Mouse (Mus musculus) C2C12 (cell line): Measurements from ENCODE around the gene Amh. TPM values are rescaled to one million over a fixed set of nuclear protein-coding genes. Genes with fewer than 3 reads are reported as not detected.
A peak's percentile ranks its signal among the peaks of the same experiment; 100 is the strongest.

Source experiments
- H3K27me3 ChIP-seq: one replicate; pipeline ENCODE4 v1.6.1; 2011; ENCODE audit not compliant: control insufficient read depth, insufficient read depth, insufficient read length
- H3K36me3 ChIP-seq: one replicate; pipeline ENCODE4 v1.6.1; 2011; ENCODE audit not compliant: control insufficient read depth, insufficient read depth
- H3K4me3 ChIP-seq: one replicate; pipeline ENCODE4 v1.5.1; 2011; ENCODE audit warnings: mild to moderate bottlenecking, control low read depth; ENCODE audit not compliant: poor library complexity, insufficient read depth, severe bottlenecking
- H3K79me2 ChIP-seq: one replicate; pipeline ENCODE4 v1.6.1; 2011; ENCODE audit not compliant: control insufficient read depth, insufficient read depth
- H3K79me3 ChIP-seq: one replicate; pipeline ENCODE4 v1.6.1; 2011; ENCODE audit warnings: low read depth, control low read depth
- H3ac ChIP-seq: one replicate; pipeline ENCODE3; 2011; ENCODE audit warnings: low read depth; ENCODE audit not compliant: control insufficient read depth, insufficient read length
- CEBPB ChIP-seq: IDR thresholded peaks from one replicate; pipeline ENCODE4 v1.6.1; 2011; ENCODE audit warnings: low read depth, mild to moderate bottlenecking, control low read depth, moderate library complexity
- CTCF ChIP-seq: IDR thresholded peaks from one replicate; pipeline ENCODE4 v1.5.1; 2011; ENCODE audit not compliant: control insufficient read depth, insufficient read depth, insufficient read length
- FOSL1 ChIP-seq: IDR thresholded peaks from one replicate; pipeline ENCODE4 v1.8.0; 2011; ENCODE audit warnings: mild to moderate bottlenecking, low read length; ENCODE audit not compliant: poor library complexity, insufficient read depth, severe bottlenecking
- MAX ChIP-seq: IDR thresholded peaks from one replicate; pipeline ENCODE4 v1.6.1; 2011; ENCODE audit warnings: mild to moderate bottlenecking, control low read depth
- MYOD1 ChIP-seq: IDR thresholded peaks from one replicate; pipeline ENCODE4 v1.6.1; 2011; ENCODE audit warnings: low read depth; ENCODE audit not compliant: control insufficient read depth, insufficient read length
- MYOG ChIP-seq: IDR thresholded peaks from one replicate; pipeline ENCODE4 v1.6.1; 2011; ENCODE audit not compliant: control insufficient read depth, insufficient read length; ENCODE audit errors: extremely low read depth
- USF1 ChIP-seq: IDR thresholded peaks from one replicate; pipeline ENCODE4 v1.6.1; 2011; ENCODE audit warnings: low read depth, mild to moderate bottlenecking, control low read depth, moderate library complexity
- polyA plus RNA-seq: library from polyadenylated mRNA; unstranded; fragments of >200 nt; fragmentation: generic; extraction: Trizol; gene quantifications from one replicate; pipeline ENCODE4 v1.2.1, GENCODE M21; 2012; ENCODE audit warnings: missing spikeins

The Amh gene
- polyA plus RNA-seq, 1 experiment, result 0.87 TPM

DNA sequence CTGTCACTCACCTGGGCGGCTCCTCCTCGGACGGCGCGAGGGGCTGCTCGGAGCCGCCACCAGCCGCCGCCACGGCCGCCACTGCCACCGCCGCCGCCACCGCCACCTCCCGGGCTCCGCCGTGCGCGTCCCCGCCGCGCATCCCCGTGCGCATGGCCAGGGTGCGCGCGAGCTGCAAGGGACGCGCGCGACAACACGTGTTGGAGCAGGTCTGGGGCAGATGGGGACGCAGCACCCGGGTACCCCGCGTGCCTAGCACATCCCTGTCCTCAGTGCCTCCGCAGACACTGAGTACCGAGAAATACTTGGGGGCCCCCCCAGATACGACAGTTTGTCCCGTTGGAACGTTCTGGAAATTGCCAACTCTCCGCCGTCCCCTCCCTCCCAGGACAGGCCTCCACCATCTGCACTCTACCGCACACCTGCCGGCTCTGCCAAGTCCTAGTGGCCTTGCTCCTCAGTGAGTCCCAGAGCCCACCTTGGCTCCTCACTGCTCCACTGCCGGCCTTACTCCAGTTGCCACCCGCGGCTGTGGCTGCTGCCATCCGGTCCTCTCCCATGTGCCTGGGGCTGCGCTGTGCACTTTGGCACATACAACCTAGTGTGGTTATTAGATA lies 39.0 kb downstream of the Amh start, which contains the start of gene Lingo3:
Gene Lingo3 (minus strand): TSS at position 109 of the 617 bp plus-strand sequence.
- no peaks in the 10 kb centered on the region for H3K79me2 ChIP-seq
- no peaks in the 10 kb centered on the region for H3K36me3 ChIP-seq
- H3K4me3 ChIP-seq, result no peak within 1 kb of the TSS
- no peak within 1 kb of the TSS for H3ac ChIP-seq
- TF ChIP-seq FOSL1 (no peak), CEBPB (no peak), MAX (no peak), MYOG (no peak), CTCF (no peak), MYOD1 (no peak), USF1 (no peak)
- peaks cover 41% of the 10 kb centered on the region for H3K27me3 ChIP-seq
- no peaks in the 10 kb centered on the region for H3K79me3 ChIP-seq

DNA sequence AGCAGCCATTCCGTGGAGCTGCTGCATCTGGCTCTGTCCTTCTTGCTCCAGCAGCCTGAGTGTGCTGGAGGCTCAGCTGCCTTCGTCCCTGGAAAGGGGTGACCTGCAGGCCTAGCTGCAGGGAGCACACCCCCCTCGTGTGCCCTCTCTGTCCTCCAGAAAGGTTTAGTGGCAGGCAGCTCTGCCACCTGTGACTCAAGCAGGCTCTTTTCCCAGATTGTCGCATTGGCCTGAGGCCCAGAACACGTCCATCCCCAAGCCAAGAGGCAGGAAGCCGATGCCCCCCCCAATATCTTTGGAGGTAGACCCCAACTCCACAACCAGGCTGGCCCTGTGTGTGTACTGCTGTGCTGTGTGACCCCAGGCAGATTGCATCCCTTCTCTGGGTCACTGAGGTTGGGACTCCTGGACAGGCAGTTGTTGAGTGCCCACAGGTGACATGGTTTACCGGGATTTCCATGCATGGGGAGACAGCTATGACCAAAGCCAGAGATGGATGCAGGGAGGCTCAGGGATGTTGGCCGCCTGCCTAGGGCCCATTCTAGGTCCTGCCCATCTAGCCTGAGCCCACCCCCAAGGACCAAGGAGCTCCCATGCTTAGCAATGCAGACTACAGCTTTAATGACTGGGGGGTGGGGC lies 40.1 kb downstream of the Amh start:
- H3K79me2 ChIP-seq, result no peaks in the 10 kb centered on the region
- H3ac ChIP-seq, result no peak overlapping the region
- TF ChIP-seq USF1 (no peak), FOSL1 (no peak), MAX (no peak), MYOG (no peak), CTCF (no peak), CEBPB (no peak), MYOD1 (no peak)
- H3K36me3 ChIP-seq, result no peaks in the 10 kb centered on the region
- H3K27me3 ChIP-seq, result peaks cover 41% of the 10 kb centered on the region
- no peaks in the 10 kb centered on the region for H3K79me3 ChIP-seq
- no peak overlapping the region for H3K4me3 ChIP-seq

DNA sequence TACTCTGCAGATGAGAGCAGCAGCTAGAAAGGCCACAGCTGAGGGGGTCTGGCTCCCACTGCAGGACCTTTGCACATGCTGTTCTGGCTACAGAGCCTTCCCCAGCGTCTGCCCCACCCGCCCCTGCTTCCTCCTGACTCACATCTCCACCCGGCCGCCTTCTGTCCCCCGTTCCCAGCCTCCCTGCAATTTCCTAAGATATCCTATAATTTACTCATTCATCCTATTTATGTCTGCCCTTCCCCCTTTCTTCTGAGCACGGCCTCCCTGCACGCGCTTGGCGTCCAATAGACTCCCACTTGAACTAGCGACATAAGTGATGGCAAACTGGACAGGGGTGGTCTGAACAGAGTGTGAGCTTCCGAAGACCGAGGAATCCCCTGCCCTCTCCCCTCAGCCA lies 40.7 kb downstream of the Amh start:
- Histone ChIP-seq H3K4me3 (no peak overlapping the region), H3ac (no peak overlapping the region), H3K79me2 (no peaks in the 10 kb centered on the region), H3K36me3 (peaks cover 3% of the 10 kb centered on the region), H3K27me3 (peaks cover 41% of the 10 kb centered on the region), H3K79me3 (no peaks in the 10 kb centered on the region)
- TF ChIP-seq MYOD1 (no peak), CTCF (no peak), MAX (no peak), CEBPB (no peak), FOSL1 (no peak), MYOG (no peak), USF1 (no peak)

DNA sequence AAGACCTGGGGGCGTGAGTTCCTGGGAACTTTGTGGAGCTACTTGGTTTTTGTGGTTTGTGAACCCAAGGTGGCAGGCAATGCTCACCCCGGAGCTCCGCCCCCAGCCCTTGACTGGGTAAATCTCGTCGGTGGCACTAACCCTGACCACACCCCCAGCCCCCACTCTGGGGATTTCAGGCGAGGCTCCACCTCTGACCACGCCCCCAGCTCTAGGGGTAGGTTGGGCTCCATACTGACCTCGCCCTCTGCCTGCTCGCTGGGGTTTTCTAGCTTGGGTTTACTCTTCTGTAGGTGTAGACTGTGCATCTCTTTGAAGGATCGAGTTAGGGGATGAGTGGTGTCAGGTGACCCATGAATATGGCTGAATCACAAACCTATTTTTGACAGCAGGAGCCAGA lies 43.5 kb downstream of the Amh start:
- no peak overlapping the region for H3ac ChIP-seq
- TF ChIP-seq MYOG (no peak), USF1 (peak; percentile 20)
- no peak overlapping the region for H3K4me3 ChIP-seq
- H3K79me3 ChIP-seq, result peaks cover 6% of the 10 kb centered on the region
- H3K79me2 ChIP-seq, result peaks cover 9% of the 10 kb centered on the region
- H3K27me3 ChIP-seq, result peaks cover 20% of the 10 kb centered on the region
- H3K36me3 ChIP-seq, result peaks cover 28% of the 10 kb centered on the region

DNA sequence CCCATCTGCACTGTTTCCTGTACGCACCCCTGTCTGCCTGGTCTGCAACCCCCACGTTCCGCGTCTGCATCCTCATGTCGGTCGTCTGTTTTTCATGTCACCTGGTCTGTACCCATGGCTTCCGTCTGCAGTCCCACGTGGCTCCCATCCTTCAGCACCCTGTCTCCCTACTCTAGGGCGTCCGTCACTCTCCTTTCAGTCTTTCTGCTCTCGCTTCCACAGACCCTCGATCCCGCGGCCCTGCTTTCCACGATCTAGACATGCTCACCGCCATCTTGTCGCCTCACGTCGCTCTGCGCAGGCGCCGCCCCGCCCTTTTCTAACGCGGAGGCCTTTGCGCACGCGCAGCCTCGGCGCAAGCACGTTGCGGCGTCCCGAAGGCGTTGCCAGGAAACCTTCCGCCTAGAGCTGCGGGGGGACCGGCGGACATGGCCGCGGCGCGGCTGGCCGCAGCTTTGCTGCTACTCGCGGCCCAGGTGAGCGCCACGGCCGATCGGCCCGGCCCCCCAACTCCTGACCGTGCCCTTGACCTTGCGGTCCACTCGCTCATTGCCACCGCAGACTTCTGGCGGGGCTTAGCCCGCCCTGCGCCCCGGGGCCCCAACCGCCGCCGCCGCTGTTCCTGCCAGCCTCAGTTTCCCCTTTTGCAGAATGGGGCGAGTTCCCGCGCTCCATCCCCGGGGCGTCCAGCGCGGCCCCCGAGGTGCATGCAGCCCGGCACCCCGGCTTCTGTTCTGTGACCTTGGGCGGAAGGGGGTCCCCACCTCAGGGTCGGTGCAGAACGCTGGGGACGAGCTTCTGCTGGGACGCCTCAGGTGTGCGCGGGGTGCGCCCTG lies 50.1 kb downstream of the Amh start, which contains the start of the genes Lsm7 and Sppl2b:
Gene Lsm7 (minus strand): TSS at position 297 of the 836 bp plus-strand sequence.
Gene Sppl2b (plus strand): TSS at position 363 of the 836 bp plus-strand sequence.
- Histone ChIP-seq H3K36me3 (peaks cover 29% of the 10 kb centered on the region), H3K79me2 (peaks cover 73% of the 10 kb centered on the region), H3ac (peak within 1 kb of the TSS; percentile 98), H3K27me3 (no peaks in the 10 kb centered on the region), H3K4me3 (peak within 1 kb of the TSS; percentile 98), H3K79me3 (peaks cover 35% of the 10 kb centered on the region)
- TF ChIP-seq CTCF (no peak), CEBPB (no peak), MYOD1 (no peak), USF1 (no peak), MAX (no peak), MYOG (no peak), FOSL1 (no peak)
